Mouse (Mus musculus) hindbrain, embryonic 14.5 days (tissue): ENCODE results near the gene Pip5k1c. TPM values are rescaled to one million over a fixed set of nuclear protein-coding genes. Genes with fewer than 3 reads are reported as not detected.

Source experiments
- ATAC-seq: fragments of 200-750 bp; cut with Nextera tagmentation; 2 replicates; pipeline ENCODE4 v1.8.0; 2017; ENCODE audit warnings: moderate number of reproducible peaks, mild to moderate bottlenecking, moderate TSS enrichment, moderate library complexity; ENCODE audit not compliant: low FRiP score
- DNase-seq: peaks from one replicate; pipeline ENCODE4 v3.0.0-alpha.2; 2015; ENCODE audit warnings: low spot score
- H3K27ac ChIP-seq: fragments of 300-500 bp; sonication (generic); 2 replicates; pipeline ENCODE4 v1.5.1; 2014; ENCODE audit warnings: mild to moderate bottlenecking, moderate library complexity
- H3K27me3 ChIP-seq: fragments of 300-500 bp; sonication (generic); 2 replicates; pipeline ENCODE4 v1.6.1; 2014; ENCODE audit warnings: mild to moderate bottlenecking, low read length, mixed read lengths; ENCODE audit not compliant: control insufficient read depth, insufficient read depth
- H3K36me3 ChIP-seq: fragments of 300-500 bp; sonication (generic); replicated peaks from 2 replicates; pipeline ENCODE4 v1.6.1; 2014; ENCODE audit not compliant: control insufficient read depth, insufficient read depth
- H3K4me1 ChIP-seq: fragments of 300-500 bp; sonication (generic); replicated peaks from 2 replicates; pipeline ENCODE4 v1.6.1; 2014; ENCODE audit warnings: antibody characterized with exemption, low read length, mixed read lengths; ENCODE audit not compliant: control insufficient read depth, insufficient read depth
- H3K4me2 ChIP-seq: fragments of 300-500 bp; sonication (generic); replicated peaks from 2 replicates; pipeline ENCODE4 v1.6.1; 2014; ENCODE audit warnings: mild to moderate bottlenecking, moderate library complexity
- H3K4me3 ChIP-seq: fragments of 300-500 bp; sonication (generic); replicated peaks from 2 replicates; pipeline ENCODE4 v1.5.1; 2014; ENCODE audit warnings: mild to moderate bottlenecking, low read length
- H3K9ac ChIP-seq: fragments of 300-500 bp; sonication (generic); 2 replicates; pipeline ENCODE4 v1.6.1; 2014
- H3K9me3 ChIP-seq: fragments of 300-500 bp; sonication (generic); 2 replicates; pipeline ENCODE4 v1.6.1; 2016; ENCODE audit warnings: low read length; ENCODE audit not compliant: control insufficient read depth
- WGBS: fragments of 180-500 bp; shearing (Covaris S2); extraction: QIAGEN DNeasy Blood & Tissue Kit; methylation state at CpG from one replicate; pipeline ENCODE4 v1.1.7; 2014; 5-methylcytosine and 5-hydroxymethylcytosine counted together
- polyA plus RNA-seq: library from polyadenylated mRNA; unstranded; fragments of >200 nt; fragmentation: Nextera tagmentation; extraction: Ambion mirVana; gene quantifications from 2 replicates; pipeline ENCODE4 v1.2.1, GENCODE M21; 2014

Gene Pip5k1c
- polyA plus RNA-seq, 1 experiment from 2014 or later, result 137 TPM

GRCm38 (mm10) chr10:81358209-81358608, 65.4 kb downstream of the Pip5k1c start:
- H3K4me3 ChIP-seq, result peak overlapping the region; percentile 81
- H3K27ac ChIP-seq, result no peak overlapping the region
- DNase-seq (no peak), ATAC-seq (no peak)
- H3K36me3 ChIP-seq, result 0 out of 2 replicates have a peak, but pooled peaks cover 4% of the 10 kb centered on the region
- 22% methylated on average over 4 of the region's 4 CpGs for WGBS
- H3K4me1 ChIP-seq, result peaks cover 20% of the 10 kb centered on the region
- peak overlapping the region; percentile 86 for H3K9ac ChIP-seq
- H3K4me2 ChIP-seq, result peak overlapping the region; percentile 97
- H3K27me3 ChIP-seq, result 0 out of 2 replicates have a peak, but pooled peaks cover 6% of the 10 kb centered on the region
- H3K9me3 ChIP-seq, result no peaks in the 10 kb centered on the region

- Histone ChIP-seq H3K27ac (no peak overlapping the region), H3K9me3 (no peaks in the 10 kb centered on the region), H3K4me3 (peak overlapping the region; percentile 81; the same call in 1 of the 2 replicates), H3K9ac (peak overlapping the region; percentile 86), H3K36me3 (0 out of 2 replicates have a peak, but pooled peaks cover 4% of the 10 kb centered on the region), H3K27me3 (peaks cover 12% of the 10 kb centered on the region), H3K4me2 (peak overlapping the region; percentile 97), H3K4me1 (peaks cover 26% of the 10 kb centered on the region)
- DNase-seq (no peak), ATAC-seq (no peak)
- 58% methylated on average over 1 of the region's 1 CpGs for WGBS
Observed at GRCm38 (mm10) chr10:81358841-81359240, 66.1 kb downstream of the Pip5k1c start.

- DNase-seq (no peak), ATAC-seq (no peak)
- no peak overlapping the region for H3K9ac ChIP-seq
- 69% methylated on average over 8 of the region's 8 CpGs for WGBS
- no peak overlapping the region for H3K27ac ChIP-seq
- no peaks in the 10 kb centered on the region for H3K9me3 ChIP-seq
- peaks cover 36% of the 10 kb centered on the region for H3K4me1 ChIP-seq
- H3K4me3 ChIP-seq, result no peak overlapping the region
- no peak overlapping the region for H3K4me2 ChIP-seq
- 0 out of 2 replicates have a peak, but pooled peaks cover 4% of the 10 kb centered on the region for H3K36me3 ChIP-seq
- H3K27me3 ChIP-seq, result peaks cover 21% of the 10 kb centered on the region
Observed at GRCm38 (mm10) chr10:81360721-81361120, 68.0 kb downstream of the Pip5k1c start.

GRCm38 (mm10) chr10:81362336-81362949, 69.7 kb downstream of the Pip5k1c start:
- Histone ChIP-seq H3K4me1 (peaks cover 32% of the 10 kb centered on the region), H3K27ac (no peak overlapping the region), H3K9ac (no peak overlapping the region), H3K4me2 (no peak overlapping the region), H3K36me3 (peaks cover 20% of the 10 kb centered on the region), H3K4me3 (no peak overlapping the region), H3K9me3 (no peaks in the 10 kb centered on the region), H3K27me3 (peaks cover 21% of the 10 kb centered on the region)
- DNase-seq (no peak), ATAC-seq (no peak)
- 81% methylated on average over 12 of the region's 12 CpGs for WGBS

DNA sequence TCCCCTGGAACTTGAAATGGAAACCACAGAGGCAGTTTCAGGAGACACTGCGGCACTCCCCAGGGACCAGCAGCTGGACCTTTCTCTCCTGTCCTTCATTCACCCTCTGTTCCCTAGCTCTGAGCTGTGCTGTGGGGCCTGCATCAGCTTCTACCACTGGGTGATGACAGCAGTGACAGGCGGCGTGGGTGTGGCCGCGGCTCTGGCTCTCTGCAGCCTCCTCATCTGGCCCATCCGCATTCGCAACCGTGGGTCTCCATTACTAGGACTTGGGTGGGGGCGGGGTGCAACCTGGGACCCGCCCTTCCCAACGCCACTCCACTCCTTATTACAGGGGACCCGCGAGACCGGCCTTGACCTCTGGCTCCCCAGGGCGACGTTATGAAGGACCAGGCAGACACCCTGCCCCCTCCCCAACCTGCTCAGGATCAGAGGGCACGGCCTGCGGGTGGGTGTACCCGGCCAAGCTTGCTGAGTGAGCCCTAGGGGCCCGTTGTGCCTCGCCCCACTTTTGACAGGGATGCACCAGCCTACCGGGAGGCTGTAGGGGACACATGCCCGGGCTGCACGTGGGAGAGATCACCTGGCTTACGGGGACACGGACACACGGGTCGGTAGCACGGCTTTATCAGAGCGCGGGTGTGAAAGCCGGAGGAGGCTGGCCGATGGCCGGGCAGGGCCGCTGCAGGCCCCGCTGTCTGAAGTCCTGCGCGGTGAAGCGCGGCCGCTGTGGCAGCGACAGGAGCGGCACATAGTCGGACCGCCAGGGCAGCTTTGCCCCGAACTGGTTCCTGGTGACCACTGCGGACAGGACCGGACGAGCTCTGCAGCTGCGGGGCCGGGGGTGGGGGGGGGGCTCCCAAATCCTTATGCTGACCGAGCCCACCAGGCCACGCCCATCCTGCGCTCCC, 70.9 kb downstream of the Pip5k1c start:
- H3K4me1 ChIP-seq, result peaks cover 20% of the 10 kb centered on the region
- ATAC-seq, result no peak; the same call in 1 of the 2 replicates
- peak overlapping the region; percentile 40 for H3K9ac ChIP-seq
- H3K27me3 ChIP-seq, result peaks cover 21% of the 10 kb centered on the region
- no peaks in the 10 kb centered on the region for H3K9me3 ChIP-seq
- no peak for DNase-seq
- 15% methylated on average over 48 of the region's 54 CpGs for WGBS
- H3K27ac ChIP-seq, result no peak overlapping the region
- peak overlapping the region; percentile 19 for H3K4me3 ChIP-seq
- H3K4me2 ChIP-seq, result peak overlapping the region; percentile 45
- H3K36me3 ChIP-seq, result peaks cover 33% of the 10 kb centered on the region

GRCm38 (mm10) chr10:81364666-81365065, 71.9 kb downstream of the Pip5k1c start:
- Histone ChIP-seq H3K36me3 (peaks cover 43% of the 10 kb centered on the region), H3K4me3 (peak overlapping the region; percentile 19), H3K27me3 (peaks cover 21% of the 10 kb centered on the region), H3K9ac (peak overlapping the region; percentile 40), H3K9me3 (no peaks in the 10 kb centered on the region), H3K4me1 (peaks cover 18% of the 10 kb centered on the region), H3K4me2 (peak overlapping the region; percentile 45), H3K27ac (no peak overlapping the region)
- WGBS, result 10% methylated on average over 28 of the region's 28 CpGs
- no peak for ATAC-seq
- no peak for DNase-seq

DNA sequence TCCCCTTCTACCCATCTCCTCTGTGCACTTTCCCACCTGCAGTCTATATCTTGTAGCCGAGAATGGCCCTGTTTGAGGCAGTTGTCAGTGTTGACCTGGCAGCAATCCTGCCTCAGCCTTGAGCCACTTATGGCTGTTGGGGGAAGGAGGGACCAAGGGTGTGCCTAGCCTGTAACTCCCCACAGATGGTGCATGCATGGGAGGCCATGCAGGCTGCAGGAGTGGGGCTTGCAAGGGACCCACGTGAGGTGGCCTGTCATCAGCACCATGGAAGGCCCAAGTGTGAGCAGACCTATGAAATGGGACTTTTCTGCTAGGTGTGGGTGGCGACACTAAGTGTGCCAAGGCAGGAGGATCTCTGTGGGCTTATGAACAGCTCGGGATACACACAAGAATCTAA, 72.3 kb downstream of the Pip5k1c start:
- Histone ChIP-seq H3K27ac (no peak overlapping the region), H3K4me2 (peak overlapping the region; percentile 45; the same call in 1 of the 2 replicates), H3K27me3 (peaks cover 21% of the 10 kb centered on the region), H3K9ac (no peak overlapping the region; the same call in 1 of the 2 replicates), H3K36me3 (peaks cover 47% of the 10 kb centered on the region), H3K4me1 (peaks cover 18% of the 10 kb centered on the region), H3K9me3 (no peaks in the 10 kb centered on the region), H3K4me3 (no peak overlapping the region)
- DNase-seq (no peak), ATAC-seq (no peak)
- 36% methylated on average over 4 of the region's 4 CpGs for WGBS

DNA sequence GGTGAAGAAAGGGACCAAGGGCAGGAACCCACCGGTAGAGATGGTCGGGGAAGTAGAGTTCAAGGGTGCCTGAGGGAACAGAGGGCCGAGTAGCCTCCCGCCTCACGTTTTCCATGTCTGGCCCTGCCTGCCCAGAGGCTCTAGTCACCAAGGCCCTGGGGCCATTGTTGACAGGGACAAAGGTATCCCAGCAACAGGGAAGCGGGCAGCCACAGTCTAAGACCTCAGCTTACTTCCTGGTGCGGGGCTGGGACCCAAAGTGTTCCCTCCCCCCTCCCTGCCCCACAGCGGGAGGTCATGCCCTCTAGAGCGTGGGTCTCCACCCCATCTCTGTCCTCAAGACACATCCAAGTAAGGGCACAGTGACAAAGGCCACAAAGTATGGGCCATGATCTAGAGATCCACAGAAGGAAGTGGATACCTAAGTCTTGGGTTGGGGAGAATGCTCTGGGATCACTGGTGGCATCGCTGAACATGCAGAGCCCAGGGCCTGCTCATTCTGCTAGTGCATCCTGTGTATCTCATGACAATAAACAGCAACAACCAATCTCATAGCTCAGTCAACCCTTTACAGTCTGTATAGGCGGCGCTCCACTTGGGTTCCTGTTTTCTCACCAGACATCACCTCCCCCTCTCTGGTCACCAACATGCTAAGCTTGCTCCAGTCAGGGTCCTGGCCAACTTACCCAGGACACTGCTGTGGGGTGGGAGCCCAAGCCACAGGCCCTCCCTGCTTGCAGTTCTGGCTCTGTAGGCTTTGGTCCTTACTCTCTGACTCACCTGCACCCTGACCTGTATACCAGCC, 73.1 kb downstream of the Pip5k1c start, which contains the start of gene 4930404N11Rik:
Gene 4930404N11Rik (minus strand): TSS at position 145 of the 805 bp plus-strand sequence.
- Histone ChIP-seq H3K9ac (peak within 1 kb of the TSS; percentile 40), H3K4me1 (peaks cover 18% of the 10 kb centered on the region), H3K27ac (no peak within 1 kb of the TSS), H3K27me3 (peaks cover 21% of the 10 kb centered on the region), H3K4me2 (peak within 1 kb of the TSS; percentile 45), H3K9me3 (no peaks in the 10 kb centered on the region), H3K36me3 (peaks cover 51% of the 10 kb centered on the region), H3K4me3 (peak within 1 kb of the TSS; percentile 19; the same call in 1 of the 2 replicates)
- ATAC-seq (no peak), DNase-seq (no peak)
- WGBS, result 16% methylated on average over 12 of the region's 12 CpGs
